Mouse (Mus musculus): ENCODE data around the gene Ccdc174.

Ccdc174 gene

GRCm38 (mm10) chr6:91877885-91878651 lies at the start of gene Ccdc174:
Gene Ccdc174, plus strand, starts transcription at chr6:91878053.
- peak; percentile 96; the same call in 1 of the 2 replicates for TF ChIP-seq GATA4 (IDR thresholded peaks at IDR 0.05; ENCODE audit: insufficient replicate concordance, low read length)

- no peak for TF ChIP-seq GATA4 (IDR thresholded peaks at IDR 0.05; ENCODE audit: insufficient replicate concordance, low read length)
These were observed 44.9 kb upstream of the Ccdc174 start for GRCm38 (mm10) chr6:91832863-91833440.

GRCm38 (mm10) chr6:91839010-91839871 lies 38.6 kb upstream of the Ccdc174 start:
- no peak for TF ChIP-seq GATA4 (IDR thresholded peaks at IDR 0.05; ENCODE audit: insufficient replicate concordance, low read length)

- no peak for TF ChIP-seq GATA4 (IDR thresholded peaks at IDR 0.05; ENCODE audit: insufficient replicate concordance, low read length)
These were observed 34.8 kb upstream of the Ccdc174 start for GRCm38 (mm10) chr6:91842897-91843627.

GRCm38 (mm10) chr6:91843628-91844153 lies 34.2 kb upstream of the Ccdc174 start:
- no peak for TF ChIP-seq GATA4 (IDR thresholded peaks at IDR 0.05; ENCODE audit: insufficient replicate concordance, low read length)

GRCm38 (mm10) chr6:91852550-91852949 lies 25.3 kb upstream of the Ccdc174 start:
- no peak for TF ChIP-seq GATA4 (IDR thresholded peaks at IDR 0.05; ENCODE audit: insufficient replicate concordance, low read length)

GRCm38 (mm10) chr6:91858339-91858738 lies 19.5 kb upstream of the Ccdc174 start:
- no peak for TF ChIP-seq GATA4 (IDR thresholded peaks at IDR 0.05; ENCODE audit: insufficient replicate concordance, low read length)

GRCm38 (mm10) chr6:91862848-91863247 lies 15.0 kb upstream of the Ccdc174 start:
- TF ChIP-seq GATA4 (IDR thresholded peaks at IDR 0.05; ENCODE audit: insufficient replicate concordance, low read length): no peak

GRCm38 (mm10) chr6:91864595-91864994 lies 13.3 kb upstream of the Ccdc174 start:
- no peak for TF ChIP-seq GATA4 (IDR thresholded peaks at IDR 0.05; ENCODE audit: insufficient replicate concordance, low read length)

GRCm38 (mm10) chr6:91865601-91866000 lies 12.3 kb upstream of the Ccdc174 start:
- no peak for TF ChIP-seq GATA4 (IDR thresholded peaks at IDR 0.05; ENCODE audit: insufficient replicate concordance, low read length)

- TF ChIP-seq GATA4 (IDR thresholded peaks at IDR 0.05; ENCODE audit: insufficient replicate concordance, low read length): no peak
These were observed 9.8 kb upstream of the Ccdc174 start for GRCm38 (mm10) chr6:91868091-91868490.

- no peak for TF ChIP-seq GATA4 (IDR thresholded peaks at IDR 0.05; ENCODE audit: insufficient replicate concordance, low read length)
These were observed 5.1 kb upstream of the Ccdc174 start for GRCm38 (mm10) chr6:91872781-91873180.

- peak; percentile 79; the same call in 1 of the 2 replicates for TF ChIP-seq GATA4 (IDR thresholded peaks at IDR 0.05; ENCODE audit: insufficient replicate concordance, low read length)
These were observed 6.0 kb downstream of the Ccdc174 start for GRCm38 (mm10) chr6:91883859-91884258.

GRCm38 (mm10) chr6:91889255-91889906 lies 11.5 kb downstream of the Ccdc174 start:
- TF ChIP-seq GATA4 (IDR thresholded peaks at IDR 0.05; ENCODE audit: insufficient replicate concordance, low read length): no peak

All from liver, adult (tissue).